Mouse (Mus musculus): Measurements from ENCODE around the gene Ube2j1. TPM values are rescaled to one million over a fixed set of nuclear protein-coding genes. Genes with fewer than 3 reads are reported as not detected.

The Ube2j1 gene
- polyA plus RNA-seq, 1 experiment from 2014 or later = 30.6 TPM

- ATAC-seq (ENCODE audit: insufficient number of reproducible peaks, low FRiP score) = no peak
- Histone ChIP-seq H3K36me3 (no peaks in the 10 kb centered on the region), H3K4me2 (no peak overlapping the region), H3K9me3 (replicated peaks) (no peaks in the 10 kb centered on the region), H3K4me1 (replicated peaks) (peaks cover 9% of the 10 kb centered on the region), H3K27ac (ENCODE audit: poor library complexity, severe bottlenecking) (no peak overlapping the region), H3K4me3 (no peak overlapping the region), H3K27me3 (replicated peaks) (no peaks in the 10 kb centered on the region), H3K9ac (no peak overlapping the region)
- 68% methylated on average over 4 of the region's 4 CpGs for WGBS
Measured at GRCm38 (mm10) chr4:33074406-33074805, 43.2 kb downstream of the Ube2j1 start.

- no peak overlapping the region for H3K27ac ChIP-seq (ENCODE audit: poor library complexity, severe bottlenecking)
- H3K4me1 ChIP-seq (replicated peaks) = peaks cover 9% of the 10 kb centered on the region
- no peaks in the 10 kb centered on the region for H3K9me3 ChIP-seq (replicated peaks)
- WGBS = 67% methylated on average over 5 of the region's 5 CpGs
- no peaks in the 10 kb centered on the region for H3K36me3 ChIP-seq
- no peaks in the 10 kb centered on the region for H3K27me3 ChIP-seq (replicated peaks)
- ATAC-seq (ENCODE audit: insufficient number of reproducible peaks, low FRiP score) = no peak
- no peak overlapping the region for H3K4me2 ChIP-seq
- H3K9ac ChIP-seq = no peak overlapping the region
- no peak overlapping the region for H3K4me3 ChIP-seq
Measured at GRCm38 (mm10) chr4:33074851-33075250, 43.6 kb downstream of the Ube2j1 start.

- Histone ChIP-seq H3K4me1 (replicated peaks) (peaks cover 9% of the 10 kb centered on the region), H3K9me3 (replicated peaks) (no peaks in the 10 kb centered on the region), H3K9ac (no peak overlapping the region), H3K4me3 (no peak overlapping the region), H3K4me2 (no peak overlapping the region), H3K27me3 (replicated peaks) (no peaks in the 10 kb centered on the region), H3K36me3 (no peaks in the 10 kb centered on the region), H3K27ac (ENCODE audit: poor library complexity, severe bottlenecking) (no peak overlapping the region)
- no peak for ATAC-seq (ENCODE audit: insufficient number of reproducible peaks, low FRiP score)
- WGBS = 74% methylated on average over 5 of the region's 5 CpGs
Measured at GRCm38 (mm10) chr4:33075776-33076524, 44.7 kb downstream of the Ube2j1 start.

GRCm38 (mm10) chr4:33077161-33077560 is 45.9 kb downstream of the Ube2j1 start:
- Histone ChIP-seq H3K27ac (ENCODE audit: poor library complexity, severe bottlenecking) (no peak overlapping the region), H3K4me2 (no peak overlapping the region), H3K4me1 (replicated peaks) (peaks cover 9% of the 10 kb centered on the region), H3K9ac (no peak overlapping the region), H3K9me3 (replicated peaks) (no peaks in the 10 kb centered on the region), H3K36me3 (no peaks in the 10 kb centered on the region), H3K27me3 (replicated peaks) (no peaks in the 10 kb centered on the region), H3K4me3 (no peak overlapping the region)
- ATAC-seq (ENCODE audit: insufficient number of reproducible peaks, low FRiP score) = no peak
- 71% methylated on average over 11 of the region's 11 CpGs for WGBS

- ATAC-seq (ENCODE audit: insufficient number of reproducible peaks, low FRiP score) = no peak
Measured at GRCm38 (mm10) chr4:33077724-33078123, 46.5 kb downstream of the Ube2j1 start.

GRCm38 (mm10) chr4:33078492-33078891 is 47.3 kb downstream of the Ube2j1 start:
- no peaks in the 10 kb centered on the region for H3K9me3 ChIP-seq (replicated peaks)
- 80% methylated on average over 3 of the region's 3 CpGs for WGBS
- H3K27ac ChIP-seq (ENCODE audit: poor library complexity, severe bottlenecking) = no peak overlapping the region
- no peak overlapping the region for H3K9ac ChIP-seq
- ATAC-seq (ENCODE audit: insufficient number of reproducible peaks, low FRiP score) = no peak
- H3K4me1 ChIP-seq (replicated peaks) = no peaks in the 10 kb centered on the region
- no peaks in the 10 kb centered on the region for H3K27me3 ChIP-seq (replicated peaks)
- no peak overlapping the region for H3K4me3 ChIP-seq
- no peaks in the 10 kb centered on the region for H3K36me3 ChIP-seq
- no peak overlapping the region for H3K4me2 ChIP-seq

More at GRCm38 (mm10) chr4:33077724-33078123, 46.5 kb downstream of the Ube2j1 start:
- WGBS = 51% methylated on average over 8 of the region's 8 CpGs
- no peak overlapping the region for H3K4me3 ChIP-seq
- no peak overlapping the region for H3K9ac ChIP-seq
- no peaks in the 10 kb centered on the region for H3K9me3 ChIP-seq (replicated peaks)
- H3K27ac ChIP-seq (ENCODE audit: poor library complexity, severe bottlenecking) = no peak overlapping the region
- peaks cover 4% of the 10 kb centered on the region for H3K4me1 ChIP-seq (replicated peaks)
- no peak overlapping the region for H3K4me2 ChIP-seq
- H3K36me3 ChIP-seq = no peaks in the 10 kb centered on the region
- H3K27me3 ChIP-seq (replicated peaks) = no peaks in the 10 kb centered on the region

GRCm38 (mm10) chr4:33099118-33099694 is 68.0 kb downstream of the Ube2j1 start:
- WGBS = 70% methylated on average over 6 of the region's 6 CpGs
- H3K9me3 ChIP-seq (replicated peaks) = no peaks in the 10 kb centered on the region; the same call in 1 of the 2 replicates

More at GRCm38 (mm10) chr4:33099118-33099694, 68.0 kb downstream of the Ube2j1 start:
- Histone ChIP-seq H3K4me3 (no peak overlapping the region), H3K9ac (no peak overlapping the region), H3K4me1 (replicated peaks) (no peaks in the 10 kb centered on the region), H3K27me3 (replicated peaks) (no peaks in the 10 kb centered on the region), H3K27ac (ENCODE audit: poor library complexity, severe bottlenecking) (no peak overlapping the region), H3K36me3 (no peaks in the 10 kb centered on the region), H3K4me2 (no peak overlapping the region)
- no peak for ATAC-seq (ENCODE audit: insufficient number of reproducible peaks, low FRiP score)

Other genes with a start within 250 kb of the Ube2j1 start
- 138 and 139 TPM in 2 replicates for gene Lyrm2, start 231.2 kb upstream of the Ube2j1 start, polyA plus RNA-seq (2016; fragmentation: Nextera tagmentation; extraction: Ambion mirVana)
- 7.0 and 7.7 TPM in 2 replicates for gene Ankrd6, start 80.6 kb upstream of the Ube2j1 start, polyA plus RNA-seq (2016; fragmentation: Nextera tagmentation; extraction: Ambion mirVana)
- 61.2 and 64.1 TPM in 2 replicates for gene Rragd, start 48.4 kb upstream of the Ube2j1 start, polyA plus RNA-seq (2016; fragmentation: Nextera tagmentation; extraction: Ambion mirVana)
- 0.28 TPM in 1 of 2 replicates, not detected in the other for gene Gabrr2, start 31.6 kb downstream of the Ube2j1 start, polyA plus RNA-seq (2016; fragmentation: Nextera tagmentation; extraction: Ambion mirVana)
- 0.10 and 0.11 TPM in 2 replicates for gene Gabrr1, start 101.1 kb downstream of the Ube2j1 start, polyA plus RNA-seq (2016; fragmentation: Nextera tagmentation; extraction: Ambion mirVana)
- gene Pm20d2, start 158.3 kb downstream of the Ube2j1 start, polyA plus RNA-seq (2016; fragmentation: Nextera tagmentation; extraction: Ambion mirVana) = 1.8 and 2.0 TPM in 2 replicates
- 2.2 and 3.3 TPM in 2 replicates for gene Srsf12, start 177.6 kb downstream of the Ube2j1 start, polyA plus RNA-seq (2016; fragmentation: Nextera tagmentation; extraction: Ambion mirVana)